Mouse (Mus musculus): Measurements from ENCODE around the gene Hmcn1. TPM values are rescaled to one million over a fixed set of nuclear protein-coding genes. Genes with fewer than 3 reads are reported as not detected.

Hmcn1 gene
- polyA plus RNA-seq, 1 experiment from 2014 or later, result 22.1 TPM

GRCm38 (mm10) chr1:150753920-150754319, 239.3 kb downstream of the Hmcn1 start:
- no peak overlapping the region for H3K4me2 ChIP-seq (replicated peaks; ENCODE audit: low read depth, low read length)
- 88% methylated on average over 5 of the region's 5 CpGs for WGBS
- H3K36me3 ChIP-seq (ENCODE audit: control insufficient read depth, insufficient read depth, low read length), result no peaks in the 10 kb centered on the region
- H3K4me1 ChIP-seq (ENCODE audit: control insufficient read depth, insufficient read depth, low read length), result no peaks in the 10 kb centered on the region
- H3K4me3 ChIP-seq (ENCODE audit: low read depth, low read length), result no peak overlapping the region
- ATAC-seq (ENCODE audit: insufficient number of reproducible peaks, insufficient read depth, low FRiP score, low read depth), result no peak
- no peaks in the 10 kb centered on the region for H3K27me3 ChIP-seq (ENCODE audit: control insufficient read depth, insufficient read depth, low read length)
- no peaks in the 10 kb centered on the region for H3K9me3 ChIP-seq (ENCODE audit: control insufficient read depth, low read depth, low read length)
- no peak overlapping the region for H3K9ac ChIP-seq (replicated peaks; ENCODE audit: low read depth, low read length)
- H3K27ac ChIP-seq (ENCODE audit: low read length), result no peak overlapping the region

- Histone ChIP-seq H3K4me2 (replicated peaks; ENCODE audit: low read depth, low read length) (no peak overlapping the region), H3K4me1 (ENCODE audit: control insufficient read depth, insufficient read depth, low read length) (no peaks in the 10 kb centered on the region), H3K27ac (ENCODE audit: low read length) (no peak overlapping the region), H3K27me3 (ENCODE audit: control insufficient read depth, insufficient read depth, low read length) (no peaks in the 10 kb centered on the region), H3K9ac (replicated peaks; ENCODE audit: low read depth, low read length) (no peak overlapping the region), H3K36me3 (ENCODE audit: control insufficient read depth, insufficient read depth, low read length) (no peaks in the 10 kb centered on the region), H3K9me3 (ENCODE audit: control insufficient read depth, low read depth, low read length) (no peaks in the 10 kb centered on the region), H3K4me3 (ENCODE audit: low read depth, low read length) (no peak overlapping the region)
- ATAC-seq (ENCODE audit: insufficient number of reproducible peaks, insufficient read depth, low FRiP score, low read depth), result no peak
- WGBS, result 67% methylated on average over 3 of the region's 3 CpGs
Observed at GRCm38 (mm10) chr1:150748783-150749182, 244.5 kb downstream of the Hmcn1 start.

- Histone ChIP-seq H3K9me3 (ENCODE audit: control insufficient read depth, low read depth, low read length) (no peaks in the 10 kb centered on the region), H3K4me2 (replicated peaks; ENCODE audit: low read depth, low read length) (no peak overlapping the region), H3K27ac (ENCODE audit: low read length) (no peak overlapping the region), H3K27me3 (ENCODE audit: control insufficient read depth, insufficient read depth, low read length) (no peaks in the 10 kb centered on the region), H3K4me1 (ENCODE audit: control insufficient read depth, insufficient read depth, low read length) (no peaks in the 10 kb centered on the region), H3K4me3 (ENCODE audit: low read depth, low read length) (no peak overlapping the region), H3K36me3 (ENCODE audit: control insufficient read depth, insufficient read depth, low read length) (no peaks in the 10 kb centered on the region), H3K9ac (replicated peaks; ENCODE audit: low read depth, low read length) (no peak overlapping the region)
- no peak for ATAC-seq (ENCODE audit: insufficient number of reproducible peaks, insufficient read depth, low FRiP score, low read depth)
- WGBS, result 89% methylated on average over 4 of the region's 4 CpGs
Observed at GRCm38 (mm10) chr1:150747771-150748170, 245.5 kb downstream of the Hmcn1 start.

GRCm38 (mm10) chr1:150743097-150743843, 250.0 kb downstream of the Hmcn1 start:
- ATAC-seq (ENCODE audit: insufficient number of reproducible peaks, insufficient read depth, low FRiP score, low read depth), result peak; percentile 77

GRCm38 (mm10) chr1:150742376-150743087, 250.7 kb downstream of the Hmcn1 start:
- Histone ChIP-seq H3K4me2 (replicated peaks; ENCODE audit: low read depth, low read length) (no peak overlapping the region), H3K36me3 (ENCODE audit: control insufficient read depth, insufficient read depth, low read length) (no peaks in the 10 kb centered on the region), H3K9ac (replicated peaks; ENCODE audit: low read depth, low read length) (no peak overlapping the region), H3K4me3 (ENCODE audit: low read depth, low read length) (no peak overlapping the region), H3K27me3 (ENCODE audit: control insufficient read depth, insufficient read depth, low read length) (no peaks in the 10 kb centered on the region), H3K27ac (ENCODE audit: low read length) (0 out of 2 replicates have a peak overlapping the region, but pooled peaks have one; percentile 27), H3K4me1 (ENCODE audit: control insufficient read depth, insufficient read depth, low read length) (no peaks in the 10 kb centered on the region), H3K9me3 (ENCODE audit: control insufficient read depth, low read depth, low read length) (no peaks in the 10 kb centered on the region)
- no peak; the same call in 1 of the 2 replicates for ATAC-seq (ENCODE audit: insufficient number of reproducible peaks, insufficient read depth, low FRiP score, low read depth)
- 82% methylated on average over 7 of the region's 7 CpGs for WGBS

More at GRCm38 (mm10) chr1:150743097-150743843, 250.0 kb downstream of the Hmcn1 start:
- no peak overlapping the region for H3K4me2 ChIP-seq (replicated peaks; ENCODE audit: low read depth, low read length)
- H3K27ac ChIP-seq (ENCODE audit: low read length), result 0 out of 2 replicates have a peak overlapping the region, but pooled peaks have one; percentile 27
- 61% methylated on average over 19 of the region's 19 CpGs for WGBS
- H3K36me3 ChIP-seq (ENCODE audit: control insufficient read depth, insufficient read depth, low read length), result no peaks in the 10 kb centered on the region
- H3K4me3 ChIP-seq (ENCODE audit: low read depth, low read length), result no peak overlapping the region
- no peaks in the 10 kb centered on the region for H3K27me3 ChIP-seq (ENCODE audit: control insufficient read depth, insufficient read depth, low read length)
- H3K9me3 ChIP-seq (ENCODE audit: control insufficient read depth, low read depth, low read length), result no peaks in the 10 kb centered on the region
- no peaks in the 10 kb centered on the region for H3K4me1 ChIP-seq (ENCODE audit: control insufficient read depth, insufficient read depth, low read length)
- no peak overlapping the region for H3K9ac ChIP-seq (replicated peaks; ENCODE audit: low read depth, low read length)

GRCm38 (mm10) chr1:150711438-150711837, 281.8 kb downstream of the Hmcn1 start:
- H3K36me3 ChIP-seq (ENCODE audit: control insufficient read depth, insufficient read depth, low read length), result no peaks in the 10 kb centered on the region
- no peaks in the 10 kb centered on the region for H3K4me1 ChIP-seq (ENCODE audit: control insufficient read depth, insufficient read depth, low read length)
- 70% methylated on average over 5 of the region's 5 CpGs for WGBS
- H3K9ac ChIP-seq (replicated peaks; ENCODE audit: low read depth, low read length), result no peak overlapping the region
- H3K4me3 ChIP-seq (ENCODE audit: low read depth, low read length), result no peak overlapping the region
- no peak overlapping the region for H3K27ac ChIP-seq (ENCODE audit: low read length)
- no peak for ATAC-seq (ENCODE audit: insufficient number of reproducible peaks, insufficient read depth, low FRiP score, low read depth)
- H3K9me3 ChIP-seq (ENCODE audit: control insufficient read depth, low read depth, low read length), result no peaks in the 10 kb centered on the region
- no peak overlapping the region for H3K4me2 ChIP-seq (replicated peaks; ENCODE audit: low read depth, low read length)
- H3K27me3 ChIP-seq (ENCODE audit: control insufficient read depth, insufficient read depth, low read length), result no peaks in the 10 kb centered on the region

- 82% methylated on average over 4 of the region's 4 CpGs for WGBS
- no peak for ATAC-seq (ENCODE audit: insufficient number of reproducible peaks, insufficient read depth, low FRiP score, low read depth)
- no peak overlapping the region for H3K4me2 ChIP-seq (replicated peaks; ENCODE audit: low read depth, low read length)
- no peaks in the 10 kb centered on the region for H3K27me3 ChIP-seq (ENCODE audit: control insufficient read depth, insufficient read depth, low read length)
- H3K9me3 ChIP-seq (ENCODE audit: control insufficient read depth, low read depth, low read length), result no peaks in the 10 kb centered on the region
- H3K4me1 ChIP-seq (ENCODE audit: control insufficient read depth, insufficient read depth, low read length), result no peaks in the 10 kb centered on the region
- H3K36me3 ChIP-seq (ENCODE audit: control insufficient read depth, insufficient read depth, low read length), result peaks cover 2% of the 10 kb centered on the region; the same call in 1 of the 2 replicates
- no peak overlapping the region for H3K4me3 ChIP-seq (ENCODE audit: low read depth, low read length)
- H3K27ac ChIP-seq (ENCODE audit: low read length), result no peak overlapping the region
- H3K9ac ChIP-seq (replicated peaks; ENCODE audit: low read depth, low read length), result no peak overlapping the region
Observed at GRCm38 (mm10) chr1:150706502-150706901, 286.7 kb downstream of the Hmcn1 start.

GRCm38 (mm10) chr1:150697749-150698148, 295.5 kb downstream of the Hmcn1 start:
- no peaks in the 10 kb centered on the region for H3K4me1 ChIP-seq (ENCODE audit: control insufficient read depth, insufficient read depth, low read length)
- no peaks in the 10 kb centered on the region for H3K9me3 ChIP-seq (ENCODE audit: control insufficient read depth, low read depth, low read length)
- H3K4me3 ChIP-seq (ENCODE audit: low read depth, low read length), result no peak overlapping the region
- H3K27ac ChIP-seq (ENCODE audit: low read length), result no peak overlapping the region
- WGBS, result 84% methylated on average over 3 of the region's 3 CpGs
- H3K27me3 ChIP-seq (ENCODE audit: control insufficient read depth, insufficient read depth, low read length), result no peaks in the 10 kb centered on the region
- peaks cover 5% of the 10 kb centered on the region; the same call in 1 of the 2 replicates for H3K36me3 ChIP-seq (ENCODE audit: control insufficient read depth, insufficient read depth, low read length)
- no peak for ATAC-seq (ENCODE audit: insufficient number of reproducible peaks, insufficient read depth, low FRiP score, low read depth)
- no peak overlapping the region for H3K9ac ChIP-seq (replicated peaks; ENCODE audit: low read depth, low read length)
- H3K4me2 ChIP-seq (replicated peaks; ENCODE audit: low read depth, low read length), result no peak overlapping the region
